Mouse (Mus musculus) CH12.LX (cell line): ENCODE data around the gene I830077J02Rik.
A peak's percentile ranks its signal among the peaks of the same experiment; 100 is the strongest.

ENCODE experiments used
- CTCF ChIP-seq, 2 experiments: IDR thresholded peaks in 1 of 2; conservative IDR thresholded peaks in 1 of 2; 2 replicates each; pipeline ENCODE4 v1.5.1; 2011 to 2012; ENCODE audit warnings: low read depth in 2 of 2, low read length in 2 of 2, improper control_type of control experiment in 1 of 2, inconsistent platforms in 1 of 2, mild to moderate bottlenecking in 1 of 2, moderate library complexity in 1 of 2
- EP300 ChIP-seq: IDR thresholded peaks from 2 replicates; pipeline ENCODE4 v1.6.1; 2011; ENCODE audit warnings: low read length, improper control_type of control experiment
- POLR2A ChIP-seq: IDR thresholded peaks from 2 replicates; pipeline ENCODE4 v1.6.1; 2011; ENCODE audit warnings: low read depth, mild to moderate bottlenecking, improper control_type of control experiment, low read length
- USF2 ChIP-seq: conservative IDR thresholded peaks from 2 replicates; pipeline ENCODE4 v1.6.1; 2011; ENCODE audit warnings: low read depth, low read length, improper control_type of control experiment
- ZKSCAN1 ChIP-seq: IDR thresholded peaks from 2 replicates; pipeline ENCODE4 v1.6.1; 2012; ENCODE audit warnings: low read depth, inconsistent platforms, low read length, improper control_type of control experiment, borderline replicate concordance

- TF ChIP-seq CTCF (conservative IDR thresholded peaks at IDR 0.05 in 1 of 2, IDR thresholded peaks at IDR 0.05 in 1 of 2; ENCODE audit: low read depth in 2 of 2, low read length in 2 of 2), result no peak
- no peak for TF ChIP-seq EP300
- TF ChIP-seq POLR2A, result peak; percentile 98
- peak; percentile 43 for TF ChIP-seq USF2
- no peak for TF ChIP-seq ZKSCAN1
Observed at GRCm38 (mm10) chr3:105958974-105959580, 26.6 kb upstream of the I830077J02Rik start, which contains the start of gene Wdr77.
